Mouse (Mus musculus) cerebellum, adult 2 months (tissue): ENCODE data around the gene Sae1.

Experiments
- CTCF ChIP-seq: fragments of 200-500 bp; IDR thresholded peaks from 2 replicates; pipeline ENCODE4 v1.5.1; 2011; ENCODE audit warnings: low read depth, mild to moderate bottlenecking, control low read depth, low read length, moderate library complexity, borderline replicate concordance; ENCODE audit not compliant: insufficient read depth
- POLR2A ChIP-seq: fragments of 200-500 bp; IDR thresholded peaks from 2 replicates; pipeline ENCODE4 v1.6.1; 2011; ENCODE audit warnings: low read length, control low read depth, borderline replicate concordance; ENCODE audit not compliant: insufficient read depth

- TF ChIP-seq CTCF (no peak), POLR2A (no peak)
Observed at GRCm38 (mm10) chr7:16315222-16315759, 72.3 kb downstream of the Sae1 start.
